Mouse (Mus musculus): Measurements from ENCODE around the gene Cd6. TPM values are rescaled to one million over a fixed set of nuclear protein-coding genes. Genes with fewer than 3 reads are reported as not detected.

Gene Cd6
- total RNA-seq, 2 experiments from 2014 or later, result not detected

DNA sequence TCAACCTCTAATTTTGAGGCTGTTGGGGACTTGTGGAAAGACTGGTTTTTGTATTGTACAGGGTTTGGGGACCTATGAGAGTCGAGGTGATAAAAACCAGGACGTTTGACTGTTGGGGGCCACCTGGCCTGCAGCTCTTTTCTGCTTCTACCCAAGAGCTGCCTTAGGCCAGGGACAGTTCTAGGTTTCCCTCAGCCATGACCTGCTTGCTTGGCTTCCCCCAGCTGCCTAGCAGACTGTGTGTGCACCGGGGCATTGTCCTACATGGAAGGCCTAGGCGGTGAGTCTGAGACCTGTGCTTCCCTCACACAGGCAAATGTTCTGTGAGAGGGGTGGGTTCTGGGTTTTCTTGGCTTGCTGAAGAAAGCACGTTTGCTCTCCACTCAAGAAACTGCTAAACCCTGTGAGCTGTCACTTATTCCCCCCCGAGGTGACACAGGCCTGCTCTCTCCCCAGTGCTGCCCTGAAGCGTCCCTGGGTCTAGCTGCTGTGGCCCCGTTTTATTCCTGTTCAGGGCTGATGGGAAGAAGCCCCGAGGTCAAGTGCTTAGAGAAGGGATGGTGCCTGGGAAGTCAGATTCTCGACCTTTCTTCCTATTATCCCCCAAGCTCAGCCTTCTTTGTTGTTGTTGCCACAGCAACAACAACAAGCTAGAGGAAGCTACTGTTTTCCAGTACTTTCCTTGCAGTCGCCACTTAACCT, 81.3 kb downstream of the Cd6 start:
- H3K4me3 ChIP-seq, result no peak overlapping the region
- TF ChIP-seq CTCF (IDR thresholded peaks at IDR 0.05), result no peak
- DNase-seq, result no peak
- intact Hi-C loops (cut with DNase I), result no loop called here
- H3K27ac ChIP-seq, result no peak overlapping the region

GRCm38 (mm10) chr19:10747718-10748117, 82.1 kb downstream of the Cd6 start:
- TF ChIP-seq CTCF (IDR thresholded peaks at IDR 0.05), result no peak
- intact Hi-C loops (cut with DNase I), result no loop called here
- no peak for DNase-seq
- Histone ChIP-seq H3K27ac (no peak overlapping the region), H3K4me3 (no peak overlapping the region)

GRCm38 (mm10) chr19:10747182-10747581, 82.7 kb downstream of the Cd6 start:
- no peak for TF ChIP-seq CTCF (IDR thresholded peaks at IDR 0.05)
- Histone ChIP-seq H3K27ac (no peak overlapping the region), H3K4me3 (no peak overlapping the region)
- intact Hi-C loops (cut with DNase I), result no loop called here
- no peak for DNase-seq

- DNase-seq, result no peak
- TF ChIP-seq CTCF (IDR thresholded peaks at IDR 0.05), result no peak
- Histone ChIP-seq H3K27ac (no peak overlapping the region), H3K4me3 (no peak overlapping the region)
- intact Hi-C loops (cut with DNase I), result no loop called here
Observed at GRCm38 (mm10) chr19:10742565-10742964, 87.3 kb downstream of the Cd6 start.

- no peak for DNase-seq
- no peak for TF ChIP-seq CTCF (IDR thresholded peaks at IDR 0.05)
- intact Hi-C loops (cut with DNase I), result no loop called here
- Histone ChIP-seq H3K4me3 (no peak overlapping the region), H3K27ac (no peak overlapping the region)
Observed at GRCm38 (mm10) chr19:10742145-10742544, 87.7 kb downstream of the Cd6 start.

DNA sequence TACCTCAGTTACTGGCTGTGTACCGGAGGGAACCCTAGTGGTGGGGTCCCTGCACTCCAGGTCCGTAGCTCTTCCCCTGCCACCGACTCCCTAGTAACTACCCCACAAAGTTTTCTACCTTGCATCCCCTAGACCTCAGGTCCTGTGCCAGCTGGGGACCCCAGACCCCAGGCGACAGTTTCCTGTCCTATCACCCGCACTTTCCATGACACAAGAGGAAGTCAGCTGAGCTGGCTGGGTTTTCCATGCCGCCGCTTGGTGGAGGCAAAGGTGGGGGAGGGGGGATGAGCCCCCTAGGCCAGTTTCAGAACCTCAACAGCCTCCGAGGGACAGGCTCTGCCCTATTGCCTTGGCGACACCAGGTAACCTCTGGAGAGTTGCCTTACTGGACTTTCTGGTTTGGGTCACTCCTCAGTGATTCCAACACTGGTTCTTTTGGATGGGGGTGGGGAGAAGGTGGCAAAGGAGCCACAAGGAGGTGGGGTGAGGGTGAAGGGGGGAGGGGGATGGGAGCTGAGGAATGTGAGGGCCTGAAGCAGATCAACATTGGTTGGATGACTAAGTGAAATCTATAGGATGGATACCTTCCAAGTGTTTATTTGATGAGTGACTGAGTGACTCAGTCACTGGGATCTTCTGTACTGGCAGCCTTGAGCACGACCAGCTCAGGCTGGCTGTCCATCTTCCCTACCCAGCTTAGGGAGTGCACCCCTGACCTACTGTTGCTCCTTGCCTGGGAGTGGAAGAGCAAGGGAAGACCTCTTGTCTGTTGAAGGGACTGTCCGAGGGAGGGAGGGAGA, 89.0 kb downstream of the Cd6 start:
- intact Hi-C loops (cut with DNase I), result no loop called here
- no peak overlapping the region for H3K4me3 ChIP-seq
- no peak for TF ChIP-seq CTCF (IDR thresholded peaks at IDR 0.05)
- no peak for DNase-seq
- no peak overlapping the region for H3K27ac ChIP-seq

DNA sequence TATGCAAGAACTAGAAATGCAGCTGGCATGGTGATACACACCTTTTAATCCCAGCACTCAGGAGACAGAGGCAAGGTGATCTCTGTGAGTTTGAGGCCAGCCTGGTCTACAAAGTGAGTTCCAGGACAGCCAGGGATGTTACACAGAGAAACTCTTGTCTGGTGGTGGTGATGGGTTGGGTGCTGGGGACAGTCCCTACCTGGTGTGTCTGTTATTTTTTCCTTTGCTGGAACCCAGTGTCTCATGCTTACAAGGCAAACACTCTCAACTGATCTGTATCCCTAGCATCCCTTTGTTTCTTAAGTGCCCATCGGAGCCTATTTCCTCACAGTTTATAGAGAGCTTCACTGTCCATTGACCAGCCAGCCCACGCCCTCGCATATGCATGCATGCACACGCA, 89.9 kb downstream of the Cd6 start:
- no peak for DNase-seq
- no peak for TF ChIP-seq CTCF (IDR thresholded peaks at IDR 0.05)
- H3K27ac ChIP-seq, result no peak overlapping the region
- intact Hi-C loops (cut with DNase I), result no loop called here
- no peak overlapping the region for H3K4me3 ChIP-seq

Other genes with a start within 250 kb of the Cd6 start
- 100 to 1,000 TPM; 128 to 132 TPM for gene Ddb1, start 224.7 kb downstream of the Cd6 start, total RNA-seq (2021)
- gene Tkfc, start 224.4 kb downstream of the Cd6 start, total RNA-seq (2021), result 1 to 10 TPM; 3.0 to 4.5 TPM
- gene Vwce, start 195.8 kb downstream of the Cd6 start, total RNA-seq (2021), result not detected
- not detected for gene Pga5, start 152.0 kb downstream of the Cd6 start, total RNA-seq (2021)
- gene Vps37c, start 141.3 kb downstream of the Cd6 start, total RNA-seq (2021), result 10 to 100 TPM; 20.7 to 26.3 TPM
- gene Cd5, start 91.1 kb downstream of the Cd6 start, total RNA-seq (2021), result not detected
- gene Slc15a3, start 9.7 kb upstream of the Cd6 start, total RNA-seq (2021), result under 1 TPM; 0.31 to 0.53 TPM
- 1 to 10 TPM; 2.8 to 7.2 TPM for gene Tmem132a, start 39.9 kb upstream of the Cd6 start, total RNA-seq (2021)
- gene Tmem109, start 51.9 kb upstream of the Cd6 start, total RNA-seq (2021), result 100 to 1,000 TPM; 227 to 255 TPM
- gene Prpf19, start 65.2 kb upstream of the Cd6 start, total RNA-seq (2021), result 100 to 1,000 TPM; 150 to 184 TPM
- gene Zp1, start 90.6 kb upstream of the Cd6 start, total RNA-seq (2021), result not detected
- not detected for gene Ptgdr2, start 107.1 kb upstream of the Cd6 start, total RNA-seq (2021)
- 10 to 100 TPM; 13.2 to 16.5 TPM for gene Ccdc86, start 119.2 kb upstream of the Cd6 start, total RNA-seq (2021)
- gene Ms4a10, start 144.6 kb upstream of the Cd6 start, total RNA-seq (2021), result not detected
- not detected for gene Ms4a15, start 163.2 kb upstream of the Cd6 start, total RNA-seq (2021)
- gene Ms4a18, start 188.0 kb upstream of the Cd6 start, total RNA-seq (2021), result not detected